ENCODE assay signal across 8 mouse cellular contexts in the genomic region with DNA sequence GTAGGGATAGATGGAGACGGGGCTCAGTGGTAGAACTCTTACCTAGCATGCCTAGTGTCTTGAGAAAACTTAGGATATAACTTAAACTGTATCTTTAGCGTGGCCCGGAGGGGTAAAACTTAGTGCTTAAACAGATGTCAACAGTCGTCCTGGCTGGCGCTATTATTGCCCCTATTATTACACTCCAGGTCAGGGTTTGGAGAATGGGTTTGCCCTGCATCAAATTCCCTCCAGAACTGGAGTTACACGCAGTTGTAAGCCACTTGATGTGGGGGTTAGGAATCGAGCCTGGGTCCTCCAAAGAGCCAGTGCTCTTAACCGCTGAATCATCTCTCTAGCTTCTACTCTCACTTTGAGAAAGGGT. TPM values are rescaled to one million over a fixed set of nuclear protein-coding genes. Genes with fewer than 3 reads are reported as not detected.
DNase-seq lines count a peak whose midpoint lies in the region; ATAC-seq and TF ChIP-seq lines count a peak whose summit lies in the region.

No protein-coding gene starts in this region.

- no peaks in the 10 kb centered on the region for H3K9me3 ChIP-seq in heart, embryonic 13.5 days
- H3K9me3 ChIP-seq in ES-Bruce4 (replicated peaks; ENCODE audit: control insufficient read depth, insufficient read depth, low read length, poor library complexity, severe bottlenecking): no peaks in the 10 kb centered on the region
- H3K9me3 ChIP-seq in forebrain, embryonic 14.5 days (replicated peaks; ENCODE audit: control insufficient read depth, low read length): no peaks in the 10 kb centered on the region
- H3K9me3 ChIP-seq in liver, embryonic 15.5 days (replicated peaks): no peaks in the 10 kb centered on the region

- intact Hi-C loops in left cerebral cortex, postnatal 25 days (cut with DNase I): no loop called here

- peaks cover 46% of the 10 kb centered on the region for H3K36me3 ChIP-seq in heart, embryonic 13.5 days
- peaks cover 45% of the 10 kb centered on the region for H3K36me3 ChIP-seq in ES-Bruce4 (ENCODE audit: control insufficient read depth, insufficient read depth, low read length, poor library complexity, severe bottlenecking)
- H3K36me3 ChIP-seq in forebrain, embryonic 14.5 days (ENCODE audit: control insufficient read depth, insufficient read depth, low read length): peaks cover 19% of the 10 kb centered on the region; the same call in 1 of the 2 replicates
- H3K36me3 ChIP-seq in liver, embryonic 15.5 days (replicated peaks): peaks cover 65% of the 10 kb centered on the region

- no peaks in the 10 kb centered on the region for H3K27me3 ChIP-seq in heart, embryonic 13.5 days (replicated peaks)
- H3K27me3 ChIP-seq in ES-Bruce4 (ENCODE audit: control insufficient read depth, insufficient read depth, low read length, poor library complexity, severe bottlenecking): no peaks in the 10 kb centered on the region
- H3K27me3 ChIP-seq in forebrain, embryonic 14.5 days (replicated peaks; ENCODE audit: control insufficient read depth, insufficient read depth, low read length): no peaks in the 10 kb centered on the region
- no peaks in the 10 kb centered on the region for H3K27me3 ChIP-seq in liver, embryonic 15.5 days

- no peak overlapping the region; the same call in 1 of the 2 replicates for H3K27ac ChIP-seq in heart, embryonic 13.5 days (replicated peaks)
- H3K27ac ChIP-seq in ES-Bruce4 (ENCODE audit: insufficient read depth, low read length): no peak overlapping the region
- H3K27ac ChIP-seq in forebrain, embryonic 14.5 days (ENCODE audit: low read depth, low read length): peak overlapping the region; percentile 40; the same call in 1 of the 2 replicates
- H3K27ac ChIP-seq in liver, embryonic 15.5 days (replicated peaks): peak overlapping the region; percentile 85

- peak overlapping the region; percentile 93 for H3K4me2 ChIP-seq in heart, embryonic 13.5 days
- peak overlapping the region; percentile 85 for H3K4me2 ChIP-seq in forebrain, embryonic 14.5 days (ENCODE audit: low read length)
- H3K4me2 ChIP-seq in liver, embryonic 15.5 days: peak overlapping the region; percentile 77

- H3K9ac ChIP-seq in heart, embryonic 13.5 days: peak overlapping the region; percentile 80
- no peak overlapping the region for H3K9ac ChIP-seq in ES-Bruce4 (ENCODE audit: low read depth, poor library complexity, severe bottlenecking)
- H3K9ac ChIP-seq in forebrain, embryonic 14.5 days (ENCODE audit: low read length): peak overlapping the region; percentile 53; the same call in 1 of the 2 replicates
- peak overlapping the region; percentile 78; the same call in 1 of the 2 replicates for H3K9ac ChIP-seq in liver, embryonic 15.5 days

- TF ChIP-seq POLR2A in ES-Bruce4 (IDR thresholded peaks at IDR 0.05; ENCODE audit: insufficient read depth, low read length): no peak

- H3K4me3 ChIP-seq in heart, embryonic 13.5 days: peak overlapping the region; percentile 69
- peak overlapping the region; percentile 86; the same call in 1 of the 2 replicates for H3K4me3 ChIP-seq in ES-Bruce4 (ENCODE audit: low read depth, low read length)
- H3K4me3 ChIP-seq in forebrain, embryonic 14.5 days (ENCODE audit: low read depth, low read length): peak overlapping the region; percentile 77
- peak overlapping the region; percentile 77 for H3K4me3 ChIP-seq in liver, embryonic 15.5 days (replicated peaks)

- 14% methylated on average over 8 of the region's 8 CpGs for WGBS in heart, embryonic 13.5 days
- 14% methylated on average over 8 of the region's 8 CpGs for WGBS in forebrain, embryonic 14.5 days
- 9% methylated on average over 8 of the region's 8 CpGs for WGBS in liver, embryonic 15.5 days (ENCODE audit: insufficient replicate concordance)

- H3K4me1 ChIP-seq in heart, embryonic 13.5 days: peaks cover 18% of the 10 kb centered on the region
- no peaks in the 10 kb centered on the region for H3K4me1 ChIP-seq in ES-Bruce4 (ENCODE audit: control insufficient read depth, insufficient read depth, low read length)
- peaks cover 4% of the 10 kb centered on the region for H3K4me1 ChIP-seq in forebrain, embryonic 14.5 days (ENCODE audit: control insufficient read depth, insufficient read depth, low read length)
- H3K4me1 ChIP-seq in liver, embryonic 15.5 days (replicated peaks): peaks cover 75% of the 10 kb centered on the region

- TF ChIP-seq CTCF in ES-Bruce4 (IDR thresholded peaks at IDR 0.05; ENCODE audit: low read depth, low read length): no peak

- no peak for DNase-seq in heart, adult 9 months (ENCODE audit: low spot score in 2 of 2)
- DNase-seq in forebrain, embryonic 14.5 days (ENCODE audit: low spot score): no peak
- no peak for DNase-seq in cerebellum, postnatal 14 days
- DNase-seq in left cerebral cortex, postnatal 25 days (ENCODE audit: low spot score in 2 of 2): no peak

- TF ChIP-seq EP300 in ES-Bruce4 (IDR thresholded peaks at IDR 0.05; ENCODE audit: insufficient read depth, low read depth, low read length): no peak

- no peak for ATAC-seq in heart, embryonic 13.5 days (ENCODE audit: extremely low read depth, insufficient number of reproducible peaks, low FRiP score, low TSS enrichment)
- no peak for ATAC-seq in forebrain, embryonic 14.5 days
- no peak for ATAC-seq in liver, embryonic 15.5 days (ENCODE audit: insufficient read depth)
- no peak for ATAC-seq in monocyte, adult 5-6 weeks (replicated peaks; ENCODE audit: insufficient number of reproducible peaks, low FRiP score, low TSS enrichment, poor library complexity, severe bottlenecking)

RNA-seq across cellular contexts. Expression of gene Cenph, which starts 0.3 kb away (rescaled TPM):
- 19.2 and 20.4 TPM in 2 replicates for polyA plus RNA-seq in heart, embryonic 13.5 days (2015; fragmentation: Nextera tagmentation; extraction: Ambion mirVana)
- 52.4 and 58.8 TPM in 2 replicates for polyA plus RNA-seq in ES-Bruce4 (2011; ENCODE audit: insufficient read depth, insufficient read length, low read depth, missing spikeins)
- 16.5 and 20.4 TPM in 2 replicates for polyA plus RNA-seq in forebrain, embryonic 14.5 days (2014; fragmentation: Nextera tagmentation; extraction: Ambion mirVana)
- polyA plus RNA-seq in liver, embryonic 15.5 days (2015; fragmentation: Nextera tagmentation; extraction: Ambion mirVana): 26.5 and 31.0 TPM in 2 replicates
- total RNA-seq in monocyte, adult 5-6 weeks (2017): 0.68 to 3.1 TPM (median 2.5 TPM) in 3 replicates
- under 1 TPM; 0.53 to 0.57 TPM for total RNA-seq in left cerebral cortex, postnatal 25 days (2021)

RNA-seq across cellular contexts. Expression of gene Ccnb1, which starts 10.3 kb away (rescaled TPM):
- 191 and 222 TPM in 2 replicates for polyA plus RNA-seq in heart, embryonic 13.5 days (2015; fragmentation: Nextera tagmentation; extraction: Ambion mirVana)
- polyA plus RNA-seq in ES-Bruce4 (2011; ENCODE audit: insufficient read depth, insufficient read length, low read depth, missing spikeins): 632 and 669 TPM in 2 replicates
- polyA plus RNA-seq in forebrain, embryonic 14.5 days (2014; fragmentation: Nextera tagmentation; extraction: Ambion mirVana): 164 and 215 TPM in 2 replicates
- polyA plus RNA-seq in liver, embryonic 15.5 days (2015; fragmentation: Nextera tagmentation; extraction: Ambion mirVana): 221 and 222 TPM in 2 replicates
- 1.5 to 1.8 TPM (median 1.6 TPM) in 3 replicates for total RNA-seq in monocyte, adult 5-6 weeks (2017)
- total RNA-seq in left cerebral cortex, postnatal 25 days (2021): 1 to 10 TPM; 1.7 to 1.8 TPM

RNA-seq across cellular contexts. Expression of gene Mrps36, which starts 31.6 kb away (rescaled TPM):
- 236 and 248 TPM in 2 replicates for polyA plus RNA-seq in heart, embryonic 13.5 days (2015; fragmentation: Nextera tagmentation; extraction: Ambion mirVana)
- 108 and 110 TPM in 2 replicates for polyA plus RNA-seq in ES-Bruce4 (2011; ENCODE audit: insufficient read depth, insufficient read length, low read depth, missing spikeins)
- polyA plus RNA-seq in forebrain, embryonic 14.5 days (2014; fragmentation: Nextera tagmentation; extraction: Ambion mirVana): 112 and 125 TPM in 2 replicates
- 83.5 and 107 TPM in 2 replicates for polyA plus RNA-seq in liver, embryonic 15.5 days (2015; fragmentation: Nextera tagmentation; extraction: Ambion mirVana)
- total RNA-seq in monocyte, adult 5-6 weeks (2017): 24.7 to 40.9 TPM (median 39.2 TPM) in 3 replicates
- total RNA-seq in left cerebral cortex, postnatal 25 days (2021): 10 to 100 TPM; 56.5 to 61.3 TPM

RNA-seq across cellular contexts. Expression of gene Cdk7, which starts 45.3 kb away (rescaled TPM):
- 64.1 and 69.7 TPM in 2 replicates for polyA plus RNA-seq in heart, embryonic 13.5 days (2015; fragmentation: Nextera tagmentation; extraction: Ambion mirVana)
- 93.2 and 102 TPM in 2 replicates for polyA plus RNA-seq in ES-Bruce4 (2011; ENCODE audit: insufficient read depth, insufficient read length, low read depth, missing spikeins)
- polyA plus RNA-seq in forebrain, embryonic 14.5 days (2014; fragmentation: Nextera tagmentation; extraction: Ambion mirVana): 53.5 and 54.6 TPM in 2 replicates
- 31.9 and 32.1 TPM in 2 replicates for polyA plus RNA-seq in liver, embryonic 15.5 days (2015; fragmentation: Nextera tagmentation; extraction: Ambion mirVana)
- 21.2 to 49.2 TPM (median 26.1 TPM) in 3 replicates for total RNA-seq in monocyte, adult 5-6 weeks (2017)
- 10 to 100 TPM; 35.3 to 39.3 TPM for total RNA-seq in left cerebral cortex, postnatal 25 days (2021)

RNA-seq across cellular contexts. Expression of gene Slc30a5, which starts 57.2 kb away (rescaled TPM):
- 31.0 and 31.3 TPM in 2 replicates for polyA plus RNA-seq in heart, embryonic 13.5 days (2015; fragmentation: Nextera tagmentation; extraction: Ambion mirVana)
- polyA plus RNA-seq in ES-Bruce4 (2011; ENCODE audit: insufficient read depth, insufficient read length, low read depth, missing spikeins): 52.6 and 54.5 TPM in 2 replicates
- polyA plus RNA-seq in forebrain, embryonic 14.5 days (2014; fragmentation: Nextera tagmentation; extraction: Ambion mirVana): 35.8 and 39.4 TPM in 2 replicates
- 25.1 and 25.5 TPM in 2 replicates for polyA plus RNA-seq in liver, embryonic 15.5 days (2015; fragmentation: Nextera tagmentation; extraction: Ambion mirVana)
- total RNA-seq in monocyte, adult 5-6 weeks (2017): 64.2 to 92.8 TPM (median 72.0 TPM) in 3 replicates
- total RNA-seq in left cerebral cortex, postnatal 25 days (2021): 10 to 100 TPM; 43.3 to 49.5 TPM

Comparison
In these comparisons a context has a peak if more than half of its experiments do, and no peak if none do; other contexts are left out.
1. H3K27ac ChIP-seq: peak in forebrain, embryonic 14.5 days (single experiment) and liver, embryonic 15.5 days (single experiment); none in heart, embryonic 13.5 days (single experiment) and ES-Bruce4 (single experiment).
2. Peak in every context shown above with its lines, with median percentiles within 50 percentile points of each other: H3K4me2 ChIP-seq and H3K4me3 ChIP-seq.